Mouse (Mus musculus): Measurements from ENCODE around the gene Nectin2.

Nectin2 gene

DNA sequence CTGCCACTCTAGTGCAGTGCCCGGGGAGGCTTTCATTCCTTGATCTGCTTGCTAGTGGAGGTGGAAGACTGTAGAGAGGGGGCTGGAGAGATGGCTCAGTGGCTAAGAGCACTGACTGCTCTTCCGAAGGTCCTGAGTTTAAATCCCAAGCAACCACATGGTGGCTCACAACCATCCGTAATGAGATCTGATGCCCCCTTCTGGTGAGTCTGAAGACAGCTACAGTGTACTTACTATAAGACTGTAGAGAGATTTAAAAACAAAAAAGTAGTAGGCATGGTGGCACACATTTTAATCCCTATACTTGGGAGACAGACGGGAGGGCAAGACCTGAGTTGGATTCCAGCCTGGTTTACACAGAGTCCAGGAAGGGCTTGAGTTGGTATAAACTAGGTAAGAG, 37.9 kb downstream of the Nectin2 start:
- peak; percentile 13 for DNase-seq (ENCODE audit: low read depth, low spot score)

DNA sequence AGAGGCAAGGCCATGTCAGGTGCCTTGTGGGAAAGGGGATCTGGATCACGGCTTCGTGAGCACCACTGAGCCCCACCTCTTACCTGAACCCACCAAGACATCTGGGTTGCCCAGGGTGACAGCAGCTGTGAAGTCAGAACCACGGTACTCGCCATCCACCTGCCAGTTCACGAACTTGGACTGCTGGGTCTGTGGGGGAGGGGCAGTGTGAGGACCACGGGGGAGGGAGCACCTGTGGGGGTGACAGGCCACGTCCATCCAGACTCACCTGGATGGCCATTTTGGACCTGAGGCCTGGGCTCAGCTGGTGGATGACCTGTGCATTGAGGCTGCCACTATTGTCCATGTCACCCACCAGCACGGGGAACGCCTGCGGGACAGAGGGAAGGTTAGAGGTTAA, 39.6 kb downstream of the Nectin2 start:
- DNase-seq (ENCODE audit: low read depth, low spot score): no peak

DNA sequence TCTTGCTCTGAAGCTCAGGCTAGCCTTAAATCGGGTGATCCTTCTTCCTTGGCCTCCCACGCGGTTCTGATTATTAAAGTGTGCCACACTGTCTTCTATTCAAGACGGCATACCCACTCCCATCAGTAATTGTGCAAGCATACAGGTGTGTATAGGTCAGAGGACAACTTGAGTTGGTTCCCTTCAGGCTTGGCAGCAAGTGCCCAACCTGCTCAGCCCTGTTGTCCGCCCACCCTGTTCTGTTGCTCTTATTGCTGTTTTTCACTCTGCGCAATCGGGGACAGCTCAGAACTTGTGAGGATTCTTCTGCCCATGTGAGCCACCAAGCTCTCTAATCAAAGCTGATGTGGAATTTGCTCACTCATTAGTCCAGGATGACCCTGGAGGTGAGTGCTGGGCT, 45.0 kb downstream of the Nectin2 start:
- no peak for DNase-seq (ENCODE audit: low read depth, low spot score)

DNA sequence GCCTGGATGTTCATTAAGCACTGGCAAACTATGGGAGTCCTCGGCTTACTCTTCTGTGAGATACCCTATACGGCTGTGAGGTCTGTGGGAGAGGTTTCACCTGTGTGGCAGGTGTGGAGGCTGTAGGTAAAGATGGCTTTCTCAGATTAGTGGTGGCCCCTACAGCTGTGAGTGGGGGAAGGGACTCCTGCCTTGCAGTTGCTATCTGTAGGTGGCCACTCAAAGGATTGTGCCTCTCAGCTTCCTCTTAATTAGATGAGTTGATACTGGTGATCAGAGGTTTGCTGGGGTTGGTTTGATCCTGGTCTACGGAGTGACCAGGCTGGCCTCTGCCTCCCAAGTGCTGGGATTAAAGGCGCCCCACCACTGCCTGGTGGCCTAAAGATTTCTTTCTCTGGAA, 45.8 kb downstream of the Nectin2 start:
- no peak for DNase-seq (ENCODE audit: low read depth, low spot score)

DNA sequence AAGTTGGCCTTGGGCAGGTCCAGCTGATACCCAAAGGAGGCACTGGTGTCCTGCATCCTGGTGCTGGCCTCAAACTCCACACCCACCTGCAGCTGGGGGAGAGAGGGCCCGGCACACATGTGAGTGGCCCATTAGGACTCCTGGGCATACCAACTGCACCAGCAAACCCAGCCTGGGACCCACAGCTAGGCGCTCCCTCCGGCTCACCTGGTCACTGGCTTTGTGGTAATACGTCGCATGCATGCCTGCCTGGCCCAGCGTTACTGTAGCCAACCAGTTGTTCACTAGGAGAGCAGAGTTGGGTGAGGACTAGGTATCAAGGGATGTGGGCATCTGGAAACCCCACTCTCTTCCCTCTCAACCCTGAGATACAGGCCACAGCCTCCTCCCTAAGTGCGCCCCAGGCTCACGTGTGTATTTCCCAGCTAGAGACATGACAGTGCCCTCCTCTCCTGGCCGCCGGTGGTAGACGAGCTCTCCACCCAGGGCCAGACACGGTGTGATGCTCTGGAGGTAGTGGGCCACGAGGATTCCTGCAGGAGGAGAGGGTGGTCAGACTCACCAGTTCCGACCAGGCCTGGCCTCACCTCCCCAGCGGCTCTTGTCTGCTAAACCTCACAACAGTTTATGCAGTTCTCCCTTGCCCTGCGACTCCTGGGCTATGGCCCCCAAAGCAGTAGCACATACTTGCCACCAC, 47.3 kb downstream of the Nectin2 start:
- no peak for DNase-seq (ENCODE audit: low read depth, low spot score)

DNA sequence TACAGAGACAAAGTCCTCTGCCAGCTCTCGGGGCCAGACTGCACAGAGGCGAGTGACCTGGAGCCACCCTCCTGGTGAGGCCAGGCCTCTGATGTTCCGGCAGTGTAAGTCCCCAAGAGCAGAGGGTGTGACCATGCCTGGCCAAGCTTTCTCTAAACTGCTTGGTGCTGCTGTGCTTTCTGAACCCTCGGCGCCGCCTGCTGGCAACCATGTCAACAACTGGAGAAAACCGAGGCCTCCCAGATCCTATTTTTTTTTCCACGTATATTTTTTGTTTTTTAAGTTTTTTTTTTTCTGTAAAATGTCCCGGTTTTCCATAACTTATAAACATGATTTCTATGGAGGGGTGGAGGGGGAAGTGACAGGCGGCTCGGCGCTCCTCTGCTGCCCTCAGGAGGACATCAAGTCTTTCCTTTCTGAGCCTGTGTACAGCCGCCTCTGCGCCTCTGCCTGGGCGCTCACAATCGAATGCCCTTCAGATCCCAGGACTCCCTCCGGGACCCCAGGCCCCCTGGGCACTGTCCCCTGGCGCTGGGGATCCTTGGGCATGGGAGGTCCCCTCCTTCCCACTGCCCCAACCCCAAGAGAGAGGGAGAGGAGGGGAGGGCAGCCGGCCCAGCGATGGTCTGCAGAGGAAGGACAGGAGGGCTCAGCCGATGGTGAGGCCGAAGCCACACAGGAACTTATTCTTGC, 49.1 kb downstream of the Nectin2 start:
- DNase-seq (ENCODE audit: low read depth, low spot score): peak; percentile 58

DNA sequence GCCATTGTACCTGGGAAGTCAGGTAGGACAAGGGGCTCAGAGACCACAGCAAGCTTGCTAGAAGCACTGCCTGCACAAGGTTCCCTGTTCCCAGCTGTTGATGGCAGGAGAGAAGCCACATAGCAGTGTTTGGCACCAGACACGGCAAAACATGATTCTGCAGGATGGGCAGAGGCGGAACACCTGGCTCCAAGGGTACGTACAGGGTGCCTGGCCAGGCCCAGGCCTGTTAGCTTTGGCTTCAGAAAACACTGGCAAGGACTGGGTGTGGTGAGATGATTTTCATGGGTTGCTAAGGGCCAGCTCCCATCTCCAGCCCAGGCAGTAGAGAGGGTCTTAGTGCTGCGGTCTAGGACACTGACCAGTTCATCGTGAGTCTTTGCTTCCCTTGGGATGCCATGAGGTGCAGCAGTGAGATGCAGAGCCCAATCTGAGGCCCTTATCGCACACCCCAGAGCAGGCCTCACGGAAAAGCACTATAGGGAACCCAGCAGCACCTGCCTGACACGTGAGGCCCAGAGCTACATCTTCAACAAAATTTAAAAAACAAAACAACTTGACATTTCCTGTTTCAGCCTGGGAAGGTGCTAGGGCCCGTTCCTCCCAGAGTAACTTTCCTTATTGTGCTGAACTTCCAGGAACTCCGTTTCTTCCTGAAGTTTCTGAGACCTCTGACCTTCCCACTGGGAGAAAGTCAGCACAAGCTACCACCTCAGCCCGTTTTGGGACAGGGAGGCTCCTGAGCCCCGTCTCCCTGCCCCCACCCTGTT, 49.8 kb downstream of the Nectin2 start:
- no peak for DNase-seq (ENCODE audit: low read depth, low spot score)

DNA sequence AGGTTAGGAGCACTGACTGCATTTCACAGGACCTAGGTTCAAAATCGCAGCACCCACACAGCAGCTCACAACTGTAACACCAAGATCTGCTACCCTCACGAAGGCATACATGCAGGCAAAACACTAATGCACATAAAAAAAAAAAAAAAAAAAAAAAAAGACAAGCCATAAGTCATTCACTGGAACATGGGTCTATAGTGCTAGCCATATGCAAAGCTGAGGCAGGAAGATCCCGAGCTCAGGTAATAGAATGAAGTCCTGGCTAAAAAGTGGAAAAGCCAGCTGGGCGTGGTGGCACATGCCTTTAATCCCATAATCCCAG, 50.5 kb downstream of the Nectin2 start:
- DNase-seq (ENCODE audit: low read depth, low spot score): no peak

DNA sequence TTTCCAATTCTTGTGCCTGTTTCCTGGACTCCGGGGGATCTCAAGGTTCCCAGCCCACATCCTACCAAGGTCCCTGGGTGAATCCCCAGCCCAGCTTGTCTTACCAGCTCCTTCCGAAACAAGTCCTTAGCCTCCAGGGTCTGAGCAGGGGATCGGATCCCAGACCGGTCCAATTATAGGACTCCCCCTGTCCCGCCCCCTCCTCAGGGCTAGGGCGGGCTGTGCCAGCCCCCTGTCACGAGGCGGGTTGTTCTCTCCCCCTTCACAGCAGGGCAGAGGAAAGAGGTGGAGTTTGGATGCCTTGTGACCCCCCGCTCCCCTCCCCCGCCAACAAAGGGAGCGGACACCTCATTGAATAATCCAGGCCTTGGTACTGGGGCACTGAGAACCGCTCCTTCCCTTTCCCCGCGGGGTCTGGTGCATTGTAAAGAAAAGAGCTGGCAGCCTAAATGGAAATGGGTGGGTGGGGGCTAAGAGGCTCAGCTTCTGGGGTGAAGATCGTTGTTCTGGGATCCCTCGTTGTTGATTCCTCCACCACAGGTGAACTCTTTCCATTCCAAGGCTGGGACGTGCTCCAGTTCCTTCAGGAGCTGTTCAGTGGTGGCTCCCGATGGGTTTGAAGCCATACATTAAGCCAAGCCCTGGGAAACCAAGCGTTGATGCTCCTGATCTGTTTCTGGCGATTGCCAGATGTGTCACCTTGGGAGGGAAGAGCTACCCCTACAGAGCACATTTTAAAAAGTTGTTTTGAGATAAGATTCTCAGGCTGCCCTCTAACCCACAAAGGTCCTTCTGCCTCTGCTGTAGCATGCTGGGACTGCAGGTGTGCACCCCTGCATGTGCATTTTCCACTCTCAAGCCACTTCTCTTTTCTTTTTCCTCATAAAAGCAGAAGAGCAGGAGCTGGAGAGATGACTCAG, 51.1 kb downstream of the Nectin2 start, which contains the start of gene Apoe:
Apoe (minus strand) TSS at position 282 of the 920 bp plus-strand sequence.
- peak; percentile 49 for DNase-seq (ENCODE audit: low read depth, low spot score)

DNA sequence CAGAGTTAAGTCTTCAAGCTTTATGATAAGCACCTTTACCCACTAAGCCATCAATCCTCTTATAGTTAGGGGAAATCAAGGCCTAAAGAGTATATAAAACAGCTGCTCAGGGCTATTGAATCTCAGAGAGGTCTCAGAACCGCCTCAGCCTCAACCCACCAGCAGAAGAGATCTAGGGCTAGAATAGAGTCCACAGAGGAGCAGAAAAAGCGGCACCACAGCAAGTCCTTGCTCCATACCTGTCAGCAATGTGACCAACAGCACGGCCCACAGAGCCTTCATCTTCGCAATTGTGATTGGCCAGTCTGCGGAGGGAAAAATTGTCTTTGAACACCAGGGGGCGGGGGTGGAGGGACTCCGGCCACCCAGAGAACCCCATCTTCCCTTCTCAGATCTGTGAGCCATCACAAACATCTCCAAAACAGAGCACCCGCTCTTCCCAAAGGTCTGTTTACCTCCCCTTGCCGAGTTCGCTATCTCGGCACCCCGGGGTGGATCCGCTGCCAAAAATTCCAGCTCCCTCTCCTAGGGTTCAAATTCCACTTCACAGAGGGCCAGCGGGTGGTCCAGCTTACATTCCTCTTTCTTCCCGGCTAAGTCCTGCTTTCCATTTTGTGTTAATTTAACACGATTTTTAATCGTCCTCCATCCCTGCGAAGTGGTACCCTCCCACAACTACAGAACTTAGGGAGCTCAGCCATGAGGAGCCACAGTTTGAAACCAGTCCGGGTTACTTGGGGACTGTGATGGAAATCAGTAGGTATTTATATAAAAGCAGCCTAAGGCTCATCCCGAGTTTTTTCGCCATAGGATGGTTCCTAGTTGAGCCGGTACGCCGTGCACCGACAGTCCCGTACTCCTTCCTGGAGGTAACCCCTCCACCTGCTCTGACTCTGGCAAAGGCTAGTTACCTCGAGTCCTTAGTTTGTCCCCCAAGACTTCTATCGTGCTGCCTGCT, 52.1 kb downstream of the Nectin2 start:
- DNase-seq (ENCODE audit: low read depth, low spot score): peak; percentile 64

DNA sequence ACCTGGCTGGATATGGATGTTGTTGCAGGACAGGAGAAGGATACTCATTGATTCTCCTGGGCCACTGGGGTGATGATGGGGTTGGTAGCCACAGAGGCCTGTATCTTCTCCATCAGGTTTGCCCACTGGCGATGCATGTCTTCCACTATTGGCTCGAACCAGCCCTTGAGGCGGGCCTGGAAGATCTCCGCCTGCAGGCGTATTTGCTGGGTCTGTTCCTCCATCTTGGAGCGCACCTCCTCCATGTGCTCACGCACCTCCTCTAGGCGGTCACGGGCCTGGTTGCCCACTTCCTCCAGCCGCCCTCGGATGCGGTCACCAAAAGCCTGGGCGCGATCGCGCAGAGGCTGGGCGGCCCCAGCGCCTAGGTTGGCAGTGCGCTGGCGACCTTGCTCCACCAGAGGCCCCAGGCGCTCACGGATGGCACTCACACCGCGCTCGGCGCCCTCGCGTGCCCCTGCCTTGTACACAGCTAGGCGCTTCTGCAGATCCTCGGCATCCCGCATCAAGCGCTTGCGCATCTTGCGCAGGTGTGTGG, 53.9 kb downstream of the Nectin2 start:
- DNase-seq (ENCODE audit: low read depth, low spot score): no peak

DNA sequence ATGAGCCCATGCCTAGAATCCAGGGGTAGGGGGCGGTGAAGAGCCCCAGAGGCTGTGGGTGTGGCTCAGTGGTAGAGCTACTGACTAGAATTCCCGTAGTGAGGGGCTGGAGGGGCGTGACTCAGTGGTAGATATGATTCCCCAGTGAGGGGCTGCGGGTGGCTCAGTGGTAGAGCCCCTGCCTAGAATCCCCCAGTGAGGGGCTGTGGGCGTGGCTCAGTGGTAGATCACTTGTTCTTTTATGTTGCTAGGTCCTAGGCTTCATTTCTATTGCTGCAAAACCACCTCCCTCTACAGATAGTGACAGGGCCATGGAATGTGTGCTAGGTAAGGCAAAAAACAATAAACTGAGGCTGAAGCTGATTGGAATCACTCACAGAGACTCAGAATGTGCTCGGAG, 54.4 kb downstream of the Nectin2 start:
- DNase-seq (ENCODE audit: low read depth, low spot score): no peak

DNA sequence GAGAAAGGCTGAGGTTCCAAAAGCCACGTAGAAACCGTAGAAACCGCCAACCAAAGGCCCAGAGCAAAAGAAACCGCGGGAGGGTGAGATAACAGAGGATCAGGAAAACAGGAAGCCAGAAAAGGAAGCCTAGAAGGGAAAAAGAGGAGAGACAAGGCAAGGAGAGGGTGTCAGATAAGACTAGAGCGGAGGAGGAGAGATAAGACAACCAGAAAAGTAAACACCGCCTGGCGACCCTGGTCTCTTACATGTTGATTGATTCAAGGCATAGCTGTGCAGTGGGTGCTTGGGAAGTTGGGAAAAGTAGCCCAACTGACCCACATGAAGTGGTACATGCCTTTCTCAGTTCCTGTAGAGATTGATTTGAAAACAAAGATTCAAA, 55.1 kb downstream of the Nectin2 start:
- no peak for DNase-seq (ENCODE audit: low read depth, low spot score)

DNA sequence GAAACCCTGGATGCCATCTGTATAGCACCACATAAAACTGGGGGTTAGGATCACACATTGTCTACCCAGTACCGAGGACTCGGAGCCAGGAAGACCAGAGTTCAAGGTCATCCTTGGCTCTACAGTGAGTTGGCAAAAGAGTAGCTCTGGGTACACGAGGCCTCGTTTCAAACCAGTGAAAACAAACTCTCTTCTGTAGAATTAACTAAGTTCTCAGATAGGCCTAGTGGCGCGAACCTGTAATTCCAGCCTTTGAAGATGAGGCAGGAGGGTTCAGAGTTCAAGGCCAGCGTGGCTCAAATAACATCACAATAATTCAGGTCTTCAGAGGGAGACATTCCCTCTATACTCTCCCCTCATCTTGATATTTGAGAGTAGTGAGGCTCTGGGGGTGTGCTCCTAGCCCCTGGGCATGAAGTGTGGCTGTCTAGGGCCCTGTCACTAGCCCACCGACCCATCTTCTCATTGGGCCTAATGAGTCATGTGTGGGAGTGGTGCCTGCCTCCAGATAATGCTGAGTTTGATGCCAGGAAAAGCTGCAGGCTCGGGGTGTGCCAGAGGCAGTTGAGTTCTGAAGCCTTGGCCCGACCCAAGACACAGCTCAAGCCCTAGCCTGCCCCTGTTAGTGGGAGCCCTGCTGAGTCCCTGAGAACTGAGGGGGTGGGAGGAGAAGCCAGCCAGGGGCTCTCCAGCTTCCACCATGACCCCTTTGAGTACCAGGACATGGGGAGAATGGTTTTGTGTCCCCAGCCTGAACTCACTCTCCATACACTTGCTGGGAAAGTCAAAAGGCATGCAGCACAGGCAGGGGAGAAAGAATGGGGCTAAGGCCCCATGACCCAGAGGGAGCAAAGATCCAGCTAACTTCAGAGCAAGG, 55.7 kb downstream of the Nectin2 start:
- no peak for DNase-seq (ENCODE audit: low read depth, low spot score)

DNA sequence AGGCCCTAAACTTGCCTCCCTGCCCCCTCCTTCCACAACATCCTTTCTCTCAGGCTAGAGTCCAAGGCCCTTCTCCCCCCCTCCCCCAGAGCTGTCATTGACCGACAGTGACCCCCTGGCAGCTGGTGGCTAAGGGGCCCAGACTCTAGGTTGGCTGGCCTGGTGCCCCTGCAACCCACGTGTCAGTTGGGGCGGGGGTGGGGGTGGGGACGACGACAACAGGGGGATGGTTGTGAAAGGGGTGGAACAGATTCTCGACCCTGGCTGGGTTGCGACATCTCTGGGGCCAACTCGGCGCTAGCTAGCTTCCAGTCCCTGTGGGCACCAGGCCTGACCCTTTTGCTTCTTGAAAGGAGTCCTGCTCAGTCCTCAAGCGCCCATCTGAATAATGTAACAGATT, 56.9 kb downstream of the Nectin2 start:
- DNase-seq (ENCODE audit: low read depth, low spot score): peak; percentile 10

DNA sequence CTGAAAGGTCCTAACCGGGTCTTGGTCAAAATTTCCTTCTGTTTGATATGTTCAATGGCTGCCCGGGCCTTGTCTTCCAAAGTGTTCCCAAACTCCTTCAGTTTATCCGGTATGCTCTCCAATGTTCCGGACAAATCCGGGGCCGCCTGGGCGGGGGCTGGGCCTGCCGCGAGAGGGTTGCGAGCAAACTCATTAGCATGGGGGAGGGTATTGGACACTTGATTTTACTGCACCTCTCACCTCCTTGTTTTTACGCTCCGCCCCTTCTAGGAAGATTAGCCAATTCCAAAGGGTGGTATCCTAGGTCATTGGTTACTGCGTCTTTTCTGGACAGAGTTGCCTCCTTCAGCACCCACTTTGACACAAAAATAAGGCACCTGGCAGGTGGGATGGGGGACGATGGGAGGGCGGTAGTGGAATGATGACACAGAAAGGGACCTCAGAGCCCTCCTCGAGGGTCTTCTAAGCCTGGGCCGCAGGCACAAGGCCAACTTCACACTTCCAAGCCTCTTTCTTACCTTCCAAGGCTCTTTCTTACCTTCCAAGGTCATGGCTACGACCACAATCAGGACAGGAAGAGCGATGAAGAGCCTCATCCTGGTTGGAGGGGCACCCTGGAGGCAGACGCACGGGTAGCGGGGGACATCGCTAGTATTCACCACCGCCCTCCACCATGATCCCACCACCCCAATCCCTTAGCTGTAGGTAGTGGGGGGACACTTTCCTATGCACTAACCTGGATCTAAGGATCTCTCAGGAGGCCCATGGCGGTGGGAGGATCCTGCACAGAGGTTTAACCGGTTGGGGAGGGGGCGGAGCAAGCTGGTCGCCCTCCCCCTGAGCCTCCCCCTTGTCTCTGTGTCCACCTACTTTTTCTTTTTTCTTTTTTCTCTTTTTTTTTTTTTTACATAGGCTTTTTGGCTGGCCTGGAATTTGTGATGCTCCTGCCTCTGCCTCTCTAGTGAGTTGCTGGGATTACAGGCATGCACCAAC, 58.1 kb downstream of the Nectin2 start, which contains the start of gene Apoc1:
Apoc1 (minus strand) TSS at position 788 of the 993 bp plus-strand sequence.
- DNase-seq (ENCODE audit: low read depth, low spot score): no peak

DNA sequence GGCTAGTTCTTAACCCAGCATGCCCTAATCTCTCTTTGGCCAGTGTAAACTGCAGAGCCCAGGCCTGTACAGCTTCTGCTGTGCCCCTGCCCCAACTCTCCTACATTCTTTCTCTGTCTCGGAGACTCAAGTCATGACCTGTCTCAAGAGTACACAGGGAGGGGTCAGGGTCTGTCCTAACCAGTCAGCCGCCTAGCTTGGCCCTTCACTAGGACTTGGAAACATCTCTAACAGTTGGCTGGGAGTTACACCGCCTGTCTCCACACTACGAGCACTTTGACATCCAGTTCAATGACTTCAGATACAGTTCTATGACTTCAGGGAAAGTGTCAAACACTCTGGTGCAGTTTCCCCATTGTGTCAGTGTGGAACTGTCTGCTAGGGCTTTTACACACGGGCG, 58.8 kb downstream of the Nectin2 start:
- DNase-seq (ENCODE audit: low read depth, low spot score): no peak

DNA sequence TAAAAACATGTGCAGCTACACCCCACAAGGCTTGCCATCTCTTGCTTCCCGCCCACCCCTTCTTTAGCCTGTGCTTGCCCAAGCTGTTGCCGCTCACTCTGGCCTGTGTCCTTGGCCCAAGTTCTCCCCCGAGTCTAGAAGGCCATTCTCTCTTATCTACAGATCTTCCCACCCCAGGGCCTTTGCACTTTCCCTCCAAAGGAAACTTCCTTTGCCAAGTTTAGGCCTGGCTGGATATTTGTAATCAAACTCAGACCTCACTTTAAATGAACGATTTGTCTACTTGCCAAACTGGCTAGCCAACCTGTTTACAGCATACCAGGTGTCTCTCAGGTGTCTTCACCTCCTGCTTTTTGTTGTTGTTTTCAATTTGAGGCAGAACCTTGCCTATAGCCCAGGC, 59.4 kb downstream of the Nectin2 start:
- no peak for DNase-seq (ENCODE audit: low read depth, low spot score)
